Mouse (Mus musculus): ENCODE measurements around the gene Cct7. TPM values are rescaled to one million over a fixed set of nuclear protein-coding genes. Genes with fewer than 3 reads are reported as not detected.
"Not testable (repeated sequence)": the region's sequence is repeated elsewhere in the genome, so short reads cannot be mapped to it uniquely, and the experiment has no call there.

Cct7 gene
- polyA plus RNA-seq, 1 experiment from 2014 or later = 720 TPM

DNA sequence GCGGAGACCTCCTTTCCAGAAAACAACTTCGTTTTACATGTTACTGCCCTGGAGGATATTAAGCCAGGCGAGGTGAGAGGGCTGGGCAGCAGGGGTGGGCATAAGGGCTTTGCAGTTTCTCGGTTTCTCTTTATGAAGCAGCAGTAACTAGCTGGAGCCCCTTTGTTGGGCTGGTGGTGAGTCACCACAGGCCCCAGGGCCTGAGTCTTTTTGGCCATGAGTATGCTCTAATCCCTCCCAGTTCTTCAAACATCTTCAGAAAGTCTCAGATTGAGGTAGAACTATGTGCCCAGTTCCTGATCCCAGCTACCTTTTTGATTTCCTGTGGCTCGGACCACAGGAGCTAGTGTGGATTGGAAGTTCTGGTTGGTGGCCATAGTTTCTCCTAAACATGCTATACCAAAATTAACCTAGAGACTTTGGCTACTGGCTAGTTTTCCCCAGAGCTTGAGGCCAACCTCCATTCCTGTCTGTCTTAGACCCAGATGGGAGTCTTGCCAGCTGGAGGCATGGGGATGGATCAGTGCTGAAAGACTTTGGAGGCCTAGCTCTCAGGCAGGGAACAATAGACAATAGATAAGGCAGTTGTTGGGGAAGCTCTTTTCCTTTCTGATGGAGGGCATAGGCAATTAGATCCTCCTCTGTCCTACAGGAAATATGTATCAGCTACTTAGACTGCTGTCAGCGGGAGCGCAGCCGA, 6.9 kb upstream of the Cct7 start:
- H3K27ac ChIP-seq (replicated peaks; ENCODE audit: low read depth, low read length) = no peak overlapping the region
- no peak for DNase-seq (ENCODE audit: low spot score)
- no peaks in the 10 kb centered on the region for H3K9me3 ChIP-seq (replicated peaks; ENCODE audit: control insufficient read depth, low read length)
- no peaks in the 10 kb centered on the region for H3K4me1 ChIP-seq (ENCODE audit: control insufficient read depth, insufficient read depth, low read length)
- H3K9ac ChIP-seq (replicated peaks; ENCODE audit: low read length) = no peak overlapping the region
- ATAC-seq (replicated peaks; ENCODE audit: insufficient number of reproducible peaks, low FRiP score, low TSS enrichment, low read depth) = no peak
- H3K4me2 ChIP-seq (ENCODE audit: low read depth, low read length) = no peak overlapping the region
- 89% methylated on average over 8 of the region's 8 CpGs for WGBS
- H3K4me3 ChIP-seq (ENCODE audit: low read depth, low read length) = no peak overlapping the region
- no peaks in the 10 kb centered on the region for H3K27me3 ChIP-seq (ENCODE audit: control insufficient read depth, insufficient read depth, low read length)
- peaks cover 2% of the 10 kb centered on the region for H3K36me3 ChIP-seq (replicated peaks; ENCODE audit: control insufficient read depth, insufficient read depth, low read depth, low read length)

DNA sequence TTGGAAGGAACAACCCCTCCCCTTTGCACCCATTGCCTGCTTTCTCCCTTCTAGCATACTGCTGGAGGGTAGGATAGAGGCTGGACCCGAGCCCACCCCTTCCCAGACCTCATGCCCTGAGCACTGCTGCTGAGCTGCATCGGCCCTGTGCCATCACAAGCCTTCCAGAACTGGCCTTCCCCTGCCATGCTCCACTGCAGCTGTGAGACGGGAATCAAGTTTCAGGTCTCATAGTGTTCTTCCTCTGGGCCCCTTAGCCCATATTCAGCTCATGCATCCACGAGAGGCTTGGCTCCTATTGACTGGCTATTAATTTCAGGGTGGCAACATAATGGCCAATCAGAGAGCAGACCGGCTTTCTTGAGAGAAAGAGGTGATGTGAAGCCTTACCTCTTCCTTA, 6.0 kb upstream of the Cct7 start:
- DNase-seq (ENCODE audit: low spot score) = no peak
- Histone ChIP-seq H3K4me1 (ENCODE audit: control insufficient read depth, insufficient read depth, low read length) (no peaks in the 10 kb centered on the region), H3K4me3 (ENCODE audit: low read depth, low read length) (no peak overlapping the region), H3K27ac (replicated peaks; ENCODE audit: low read depth, low read length) (no peak overlapping the region), H3K4me2 (ENCODE audit: low read depth, low read length) (no peak overlapping the region), H3K9me3 (replicated peaks; ENCODE audit: control insufficient read depth, low read length) (no peaks in the 10 kb centered on the region), H3K36me3 (replicated peaks; ENCODE audit: control insufficient read depth, insufficient read depth, low read depth, low read length) (peaks cover 2% of the 10 kb centered on the region), H3K9ac (replicated peaks; ENCODE audit: low read length) (no peak overlapping the region), H3K27me3 (ENCODE audit: control insufficient read depth, insufficient read depth, low read length) (no peaks in the 10 kb centered on the region)
- 85% methylated on average over 5 of the region's 5 CpGs for WGBS
- peak; percentile 41; the same call in 1 of the 2 replicates for ATAC-seq (replicated peaks; ENCODE audit: insufficient number of reproducible peaks, low FRiP score, low TSS enrichment, low read depth)

DNA sequence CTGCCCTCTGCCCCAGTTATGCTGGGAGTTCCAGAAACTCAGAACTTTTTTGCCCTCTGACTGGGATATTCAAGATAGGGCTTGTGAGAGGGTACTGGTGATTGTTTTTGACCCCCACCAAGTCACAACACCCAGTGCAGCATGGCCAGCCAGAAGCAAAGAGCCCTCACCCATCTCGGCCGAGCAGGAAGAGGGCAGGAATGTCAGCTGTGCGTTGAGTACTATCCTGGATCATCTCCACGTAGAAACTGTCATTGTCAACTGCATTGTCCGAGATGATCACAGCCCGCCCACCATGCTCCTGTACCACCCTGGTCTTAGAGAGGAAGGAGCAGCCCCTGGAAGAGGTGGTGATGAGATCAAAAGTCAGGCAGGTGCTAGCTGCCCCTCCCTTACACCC, 4.0 kb upstream of the Cct7 start:
- H3K27me3 ChIP-seq (ENCODE audit: control insufficient read depth, insufficient read depth, low read length) = no peaks in the 10 kb centered on the region
- no peak for DNase-seq (ENCODE audit: low spot score)
- no peaks in the 10 kb centered on the region for H3K4me1 ChIP-seq (ENCODE audit: control insufficient read depth, insufficient read depth, low read length)
- no peak overlapping the region for H3K27ac ChIP-seq (replicated peaks; ENCODE audit: low read depth, low read length)
- H3K4me2 ChIP-seq (ENCODE audit: low read depth, low read length) = no peak overlapping the region
- 85% methylated on average over 6 of the region's 6 CpGs for WGBS
- H3K9me3 ChIP-seq (replicated peaks; ENCODE audit: control insufficient read depth, low read length) = no peaks in the 10 kb centered on the region
- no peak overlapping the region for H3K4me3 ChIP-seq (ENCODE audit: low read depth, low read length)
- no peaks in the 10 kb centered on the region; the same call in none of the 2 replicates for H3K36me3 ChIP-seq (replicated peaks; ENCODE audit: control insufficient read depth, insufficient read depth, low read depth, low read length)
- ATAC-seq (replicated peaks; ENCODE audit: insufficient number of reproducible peaks, low FRiP score, low TSS enrichment, low read depth) = no peak
- no peak overlapping the region for H3K9ac ChIP-seq (replicated peaks; ENCODE audit: low read length)

DNA sequence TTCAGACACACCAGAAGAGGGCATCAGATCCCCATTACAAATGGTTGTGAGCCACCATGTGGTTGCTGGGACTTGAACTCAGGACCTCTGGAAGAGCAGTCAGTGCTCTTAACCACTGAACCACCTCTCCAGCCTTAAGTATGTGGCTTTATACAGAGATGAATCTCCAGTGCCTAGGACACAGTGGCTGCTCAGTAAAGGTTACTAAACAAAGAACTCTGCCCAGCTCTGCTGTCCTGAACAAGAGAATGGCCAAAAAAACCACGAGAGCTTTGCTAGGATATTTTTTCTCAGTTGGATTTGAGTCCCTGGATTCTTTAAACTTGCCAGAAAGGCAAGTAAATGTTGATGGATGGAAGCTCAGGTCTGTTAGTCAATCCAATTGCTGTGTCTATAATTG, 1.2 kb upstream of the Cct7 start:
- H3K27me3 ChIP-seq (ENCODE audit: control insufficient read depth, insufficient read depth, low read length); H3K36me3 ChIP-seq (replicated peaks; ENCODE audit: control insufficient read depth, insufficient read depth, low read depth, low read length); H3K4me3 ChIP-seq (ENCODE audit: low read depth, low read length); H3K27ac ChIP-seq (replicated peaks; ENCODE audit: low read depth, low read length); DNase-seq (ENCODE audit: low spot score); H3K4me1 ChIP-seq (ENCODE audit: control insufficient read depth, insufficient read depth, low read length); ATAC-seq (replicated peaks; ENCODE audit: insufficient number of reproducible peaks, low FRiP score, low TSS enrichment, low read depth); H3K9me3 ChIP-seq (replicated peaks; ENCODE audit: control insufficient read depth, low read length): not testable (repeated sequence)
- 52% methylated on average over 1 of the region's 1 CpGs for WGBS
- Histone ChIP-seq H3K9ac (replicated peaks; ENCODE audit: low read length) (peak overlapping the region; percentile 18; the same call in 1 of the 2 replicates), H3K4me2 (ENCODE audit: low read depth, low read length) (peak overlapping the region; percentile 87; the same call in 1 of the 2 replicates)

DNA sequence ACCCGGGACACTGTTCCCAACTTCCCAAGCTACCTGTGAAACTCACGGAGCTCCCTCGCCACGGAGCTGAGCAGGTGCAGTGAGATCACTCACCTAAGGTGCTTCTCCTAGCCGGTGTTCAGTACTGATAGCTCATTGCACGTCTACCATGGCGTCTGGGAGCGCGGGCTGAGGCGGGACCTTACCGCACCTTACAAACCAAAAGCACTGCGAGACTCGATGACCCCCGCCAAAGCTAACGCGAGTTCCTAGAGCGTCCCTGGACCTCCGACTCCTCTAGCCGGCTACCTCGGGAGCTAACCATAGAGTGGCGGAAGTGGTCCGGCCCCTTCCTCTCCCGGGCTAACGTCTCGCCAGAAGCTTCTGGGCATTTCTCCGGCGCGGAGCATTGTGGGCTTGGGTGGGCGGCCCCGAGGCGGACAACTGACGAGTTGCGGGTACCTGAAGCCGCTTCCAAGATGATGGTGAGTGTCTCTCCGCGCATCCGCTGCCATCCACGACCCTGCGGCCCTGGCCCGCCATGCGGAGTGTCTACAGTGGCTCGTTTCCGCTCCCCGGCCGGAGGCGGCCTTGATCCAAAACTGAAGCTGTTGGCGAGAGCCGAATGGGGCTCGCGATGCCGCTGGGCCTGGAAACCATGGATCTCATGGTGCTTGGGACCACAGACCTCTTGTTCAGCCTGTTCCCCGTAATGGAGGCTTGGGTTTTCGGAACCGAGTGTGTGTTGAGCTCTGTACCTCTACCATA, 523 bp downstream of the Cct7 start, which contains the start of gene Pradc1:
Gene Pradc1, minus strand, starts transcription at position 307 of the 747 bp plus-strand sequence.
- H3K36me3 ChIP-seq (replicated peaks; ENCODE audit: control insufficient read depth, insufficient read depth, low read depth, low read length) = no peaks in the 10 kb centered on the region
- peak within 1 kb of the TSS; percentile 85 for H3K4me3 ChIP-seq (ENCODE audit: low read depth, low read length)
- peak within 1 kb of the TSS; percentile 87 for H3K27ac ChIP-seq (replicated peaks; ENCODE audit: low read depth, low read length)
- peaks cover 5% of the 10 kb centered on the region; the same call in 1 of the 2 replicates for H3K4me1 ChIP-seq (ENCODE audit: control insufficient read depth, insufficient read depth, low read length)
- no peaks in the 10 kb centered on the region for H3K9me3 ChIP-seq (replicated peaks; ENCODE audit: control insufficient read depth, low read length)
- H3K9ac ChIP-seq (replicated peaks; ENCODE audit: low read length) = peak within 1 kb of the TSS; percentile 95
- peak; percentile 91 for ATAC-seq (replicated peaks; ENCODE audit: insufficient number of reproducible peaks, low FRiP score, low TSS enrichment, low read depth)
- H3K4me2 ChIP-seq (ENCODE audit: low read depth, low read length) = peak within 1 kb of the TSS; percentile 87
- no peaks in the 10 kb centered on the region for H3K27me3 ChIP-seq (ENCODE audit: control insufficient read depth, insufficient read depth, low read length)
- under 1% methylated on average over 54 of the region's 54 CpGs for WGBS
- peak; percentile 100 for DNase-seq (ENCODE audit: low spot score)

DNA sequence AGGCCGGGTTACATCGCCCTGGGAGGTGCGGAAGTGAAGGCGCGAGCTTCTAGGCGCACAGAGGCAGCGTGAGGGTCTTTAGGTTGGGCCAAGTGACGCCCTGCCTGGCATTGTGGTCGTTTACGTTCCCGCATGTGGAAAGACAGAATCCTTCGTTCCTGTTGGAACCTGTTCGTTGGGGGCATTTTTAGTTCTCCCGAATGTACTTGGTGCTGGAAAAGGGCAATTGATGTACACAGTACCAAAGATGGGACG, 1.0 kb downstream of the Cct7 start:
- DNase-seq (ENCODE audit: low spot score) (no peak), ATAC-seq (replicated peaks; ENCODE audit: insufficient number of reproducible peaks, low FRiP score, low TSS enrichment, low read depth) (peak; percentile 20; the same call in 1 of the 2 replicates)
- H3K9ac ChIP-seq (replicated peaks; ENCODE audit: low read length) = peak overlapping the region; percentile 95
- H3K4me3 ChIP-seq (ENCODE audit: low read depth, low read length) = peak overlapping the region; percentile 85
- H3K9me3 ChIP-seq (replicated peaks; ENCODE audit: control insufficient read depth, low read length) = no peaks in the 10 kb centered on the region
- no peaks in the 10 kb centered on the region for H3K36me3 ChIP-seq (replicated peaks; ENCODE audit: control insufficient read depth, insufficient read depth, low read depth, low read length)
- peaks cover 5% of the 10 kb centered on the region; the same call in 1 of the 2 replicates for H3K4me1 ChIP-seq (ENCODE audit: control insufficient read depth, insufficient read depth, low read length)
- peak overlapping the region; percentile 87 for H3K27ac ChIP-seq (replicated peaks; ENCODE audit: low read depth, low read length)
- 0% methylated on average over 15 of the region's 15 CpGs for WGBS
- peak overlapping the region; percentile 87 for H3K4me2 ChIP-seq (ENCODE audit: low read depth, low read length)
- no peaks in the 10 kb centered on the region for H3K27me3 ChIP-seq (ENCODE audit: control insufficient read depth, insufficient read depth, low read length)

DNA sequence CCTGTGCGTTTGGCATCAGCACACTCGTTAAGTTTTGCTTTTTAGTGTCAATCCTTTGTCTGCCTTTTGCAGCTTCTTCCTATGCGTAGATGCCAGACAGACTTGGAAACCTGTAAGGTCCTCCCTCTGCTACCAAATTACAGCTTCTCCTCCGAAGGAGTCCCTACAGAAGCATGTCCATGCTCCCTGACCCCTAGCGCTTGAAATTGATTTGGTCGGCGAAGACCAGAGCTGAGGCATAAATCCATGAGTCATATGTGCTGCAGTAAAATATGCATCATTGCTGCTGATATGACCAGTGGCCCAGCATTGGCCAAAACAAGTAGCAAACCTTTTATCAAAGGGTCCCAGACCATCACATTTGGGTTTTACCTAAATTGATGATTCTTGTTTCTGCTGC, 1.5 kb downstream of the Cct7 start:
- Histone ChIP-seq H3K4me1 (ENCODE audit: control insufficient read depth, insufficient read depth, low read length) (peaks cover 5% of the 10 kb centered on the region; the same call in 1 of the 2 replicates), H3K27me3 (ENCODE audit: control insufficient read depth, insufficient read depth, low read length) (no peaks in the 10 kb centered on the region), H3K9ac (replicated peaks; ENCODE audit: low read length) (peak overlapping the region; percentile 95), H3K4me3 (ENCODE audit: low read depth, low read length) (peak overlapping the region; percentile 85), H3K4me2 (ENCODE audit: low read depth, low read length) (peak overlapping the region; percentile 87), H3K9me3 (replicated peaks; ENCODE audit: control insufficient read depth, low read length) (no peaks in the 10 kb centered on the region), H3K36me3 (replicated peaks; ENCODE audit: control insufficient read depth, insufficient read depth, low read depth, low read length) (no peaks in the 10 kb centered on the region), H3K27ac (replicated peaks; ENCODE audit: low read depth, low read length) (no peak overlapping the region)
- no peak for DNase-seq (ENCODE audit: low spot score)
- no peak for ATAC-seq (replicated peaks; ENCODE audit: insufficient number of reproducible peaks, low FRiP score, low TSS enrichment, low read depth)
- 12% methylated on average over 7 of the region's 7 CpGs for WGBS

DNA sequence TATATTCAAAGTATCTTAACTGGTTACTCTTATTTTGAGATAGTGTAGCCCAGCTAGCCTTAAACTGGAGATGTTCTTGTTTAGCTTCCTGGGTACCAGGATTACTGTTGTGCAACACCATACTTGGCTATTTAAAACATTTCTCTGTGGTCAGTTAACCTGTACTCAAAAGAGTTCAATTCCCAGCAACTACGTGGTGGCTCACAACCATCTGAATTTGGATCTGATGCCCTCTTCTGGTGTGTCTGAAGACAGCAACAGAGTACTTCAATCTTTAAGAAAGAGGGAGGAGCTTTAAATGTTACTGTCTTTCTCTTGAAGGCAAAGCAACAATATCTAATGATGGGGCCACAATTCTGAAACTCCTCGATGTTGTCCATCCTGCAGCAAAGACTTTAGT, 8.3 kb downstream of the Cct7 start:
- H3K36me3 ChIP-seq (replicated peaks; ENCODE audit: control insufficient read depth, insufficient read depth, low read depth, low read length) = peaks cover 9% of the 10 kb centered on the region
- H3K4me2 ChIP-seq (ENCODE audit: low read depth, low read length) = no peak overlapping the region
- ATAC-seq (replicated peaks; ENCODE audit: insufficient number of reproducible peaks, low FRiP score, low TSS enrichment, low read depth) (no peak), DNase-seq (ENCODE audit: low spot score) (no peak)
- no peak overlapping the region for H3K9ac ChIP-seq (replicated peaks; ENCODE audit: low read length)
- no peaks in the 10 kb centered on the region for H3K27me3 ChIP-seq (ENCODE audit: control insufficient read depth, insufficient read depth, low read length)
- no peak overlapping the region for H3K27ac ChIP-seq (replicated peaks; ENCODE audit: low read depth, low read length)
- WGBS = 86% methylated on average over 2 of the region's 2 CpGs
- H3K9me3 ChIP-seq (replicated peaks; ENCODE audit: control insufficient read depth, low read length) = no peaks in the 10 kb centered on the region
- H3K4me1 ChIP-seq (ENCODE audit: control insufficient read depth, insufficient read depth, low read length) = no peaks in the 10 kb centered on the region
- H3K4me3 ChIP-seq (ENCODE audit: low read depth, low read length) = no peak overlapping the region
